Mouse (Mus musculus): ENCODE data around the gene Pcca. TPM values are rescaled to one million over a fixed set of nuclear protein-coding genes. Genes with fewer than 3 reads are reported as not detected.

Gene Pcca
- polyA plus RNA-seq, 1 experiment from 2014 or later: 32.8 TPM

- ATAC-seq (ENCODE audit: insufficient number of reproducible peaks, insufficient read depth, low FRiP score, low TSS enrichment, low read depth): no peak
- no peak overlapping the region for H3K4me3 ChIP-seq
- H3K4me2 ChIP-seq: no peak overlapping the region
- no peaks in the 10 kb centered on the region for H3K27me3 ChIP-seq
- no peaks in the 10 kb centered on the region for H3K9me3 ChIP-seq
- no peak overlapping the region for H3K27ac ChIP-seq
- no peaks in the 10 kb centered on the region for H3K36me3 ChIP-seq
- H3K9ac ChIP-seq: no peak overlapping the region
- 88% methylated on average over 8 of the region's 8 CpGs for WGBS
- no peaks in the 10 kb centered on the region for H3K4me1 ChIP-seq
Measured at GRCm38 (mm10) chr14:122719496-122720080, 185.5 kb downstream of the Pcca start.

DNA sequence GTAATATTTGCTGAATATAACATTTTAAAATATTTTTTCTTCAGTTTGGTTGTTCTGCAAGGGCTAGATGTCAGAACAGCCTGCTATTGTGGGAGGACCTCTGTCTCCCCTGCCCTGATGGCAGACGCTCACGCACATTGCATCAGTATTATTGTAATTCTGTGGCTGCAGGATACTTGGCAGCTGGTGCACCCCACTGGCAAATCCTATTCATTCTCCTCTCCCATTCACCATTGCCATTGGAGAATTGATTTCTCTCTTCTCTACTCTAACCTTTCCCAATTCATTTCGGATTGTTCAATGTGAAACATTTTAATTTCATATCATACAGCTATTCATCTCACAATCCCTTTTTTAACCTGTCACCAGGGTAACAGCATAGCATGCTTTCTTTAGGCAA is 186.9 kb downstream of the Pcca start:
- H3K4me3 ChIP-seq: no peak overlapping the region
- no peak overlapping the region for H3K9ac ChIP-seq
- no peaks in the 10 kb centered on the region for H3K9me3 ChIP-seq
- WGBS: 54% methylated on average over 3 of the region's 3 CpGs
- no peaks in the 10 kb centered on the region for H3K4me1 ChIP-seq
- H3K27ac ChIP-seq: no peak overlapping the region
- H3K4me2 ChIP-seq: no peak overlapping the region
- no peaks in the 10 kb centered on the region for H3K36me3 ChIP-seq
- H3K27me3 ChIP-seq: no peaks in the 10 kb centered on the region
- no peak for ATAC-seq (ENCODE audit: insufficient number of reproducible peaks, insufficient read depth, low FRiP score, low TSS enrichment, low read depth)

- no peak for ATAC-seq (ENCODE audit: insufficient number of reproducible peaks, insufficient read depth, low FRiP score, low TSS enrichment, low read depth)
- Histone ChIP-seq H3K9me3 (no peaks in the 10 kb centered on the region), H3K27ac (no peak overlapping the region), H3K9ac (no peak overlapping the region), H3K4me1 (no peaks in the 10 kb centered on the region), H3K27me3 (no peaks in the 10 kb centered on the region), H3K4me2 (no peak overlapping the region), H3K36me3 (no peaks in the 10 kb centered on the region), H3K4me3 (no peak overlapping the region)
- 55% methylated on average over 4 of the region's 4 CpGs for WGBS
Measured at GRCm38 (mm10) chr14:122721750-122722149, 187.6 kb downstream of the Pcca start.

GRCm38 (mm10) chr14:122726456-122726855 is 192.3 kb downstream of the Pcca start:
- WGBS: 80% methylated on average over 1 of the region's 1 CpGs
- H3K4me2 ChIP-seq: no peak overlapping the region

GRCm38 (mm10) chr14:122729431-122730073 is 195.4 kb downstream of the Pcca start:
- peaks cover 9% of the 10 kb centered on the region; the same call in 1 of the 2 replicates for H3K4me1 ChIP-seq
- H3K4me3 ChIP-seq: no peak overlapping the region
- 82% methylated on average over 4 of the region's 4 CpGs for WGBS
- H3K36me3 ChIP-seq: no peaks in the 10 kb centered on the region
- H3K9me3 ChIP-seq: no peaks in the 10 kb centered on the region
- H3K27ac ChIP-seq: no peak overlapping the region
- no peaks in the 10 kb centered on the region for H3K27me3 ChIP-seq
- ATAC-seq (ENCODE audit: insufficient number of reproducible peaks, insufficient read depth, low FRiP score, low TSS enrichment, low read depth): no peak
- no peak overlapping the region for H3K9ac ChIP-seq
- H3K4me2 ChIP-seq: no peak overlapping the region

More at GRCm38 (mm10) chr14:122726456-122726855, 192.3 kb downstream of the Pcca start:
- H3K27ac ChIP-seq: no peak overlapping the region
- H3K27me3 ChIP-seq: no peaks in the 10 kb centered on the region
- H3K36me3 ChIP-seq: no peaks in the 10 kb centered on the region
- H3K9ac ChIP-seq: no peak overlapping the region
- no peaks in the 10 kb centered on the region for H3K9me3 ChIP-seq
- no peak overlapping the region for H3K4me3 ChIP-seq
- peaks cover 9% of the 10 kb centered on the region; the same call in 1 of the 2 replicates for H3K4me1 ChIP-seq
- ATAC-seq (ENCODE audit: insufficient number of reproducible peaks, insufficient read depth, low FRiP score, low TSS enrichment, low read depth): no peak

DNA sequence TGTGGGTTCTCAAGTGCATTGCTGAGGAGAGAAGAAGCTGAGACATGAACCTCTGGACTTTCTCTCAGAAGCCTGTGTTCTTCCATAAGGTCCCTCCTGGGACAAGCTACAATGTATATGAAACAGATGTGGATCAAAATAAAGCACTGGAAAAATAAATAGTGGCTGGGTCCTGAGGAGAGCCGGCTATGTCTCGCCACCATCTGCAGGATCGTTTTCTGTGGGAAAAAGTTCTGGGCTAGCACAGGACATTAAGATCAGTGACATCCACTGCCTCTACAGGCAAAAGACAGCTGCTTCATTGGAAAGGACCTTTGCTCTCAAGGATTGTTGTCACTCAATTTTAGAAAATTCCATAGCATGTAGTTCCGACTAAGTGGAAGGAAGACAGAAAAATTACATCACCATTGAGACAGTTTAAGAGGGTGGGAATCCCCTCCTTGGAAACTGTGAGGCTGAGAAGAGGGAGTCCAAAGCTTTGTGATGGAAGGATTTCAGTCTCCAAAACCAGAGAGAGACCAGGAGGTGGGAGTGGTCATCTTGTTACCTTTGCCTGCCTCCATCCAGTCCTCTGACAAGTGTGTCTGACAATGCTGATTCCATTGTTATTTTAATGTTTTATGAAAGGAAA is 196.9 kb downstream of the Pcca start:
- H3K4me3 ChIP-seq: no peak overlapping the region
- no peak overlapping the region for H3K9ac ChIP-seq
- H3K27me3 ChIP-seq: no peaks in the 10 kb centered on the region
- no peaks in the 10 kb centered on the region for H3K9me3 ChIP-seq
- peaks cover 9% of the 10 kb centered on the region; the same call in 1 of the 2 replicates for H3K4me1 ChIP-seq
- 36% methylated on average over 4 of the region's 4 CpGs for WGBS
- no peak overlapping the region for H3K27ac ChIP-seq
- no peak for ATAC-seq (ENCODE audit: insufficient number of reproducible peaks, insufficient read depth, low FRiP score, low TSS enrichment, low read depth)
- no peaks in the 10 kb centered on the region for H3K36me3 ChIP-seq
- no peak overlapping the region for H3K4me2 ChIP-seq

GRCm38 (mm10) chr14:122736806-122737205 is 202.7 kb downstream of the Pcca start:
- Histone ChIP-seq H3K4me2 (no peak overlapping the region), H3K27ac (no peak overlapping the region), H3K4me3 (no peak overlapping the region), H3K9ac (no peak overlapping the region), H3K27me3 (no peaks in the 10 kb centered on the region), H3K9me3 (no peaks in the 10 kb centered on the region), H3K36me3 (no peaks in the 10 kb centered on the region), H3K4me1 (no peaks in the 10 kb centered on the region)
- ATAC-seq (ENCODE audit: insufficient number of reproducible peaks, insufficient read depth, low FRiP score, low TSS enrichment, low read depth): no peak

DNA sequence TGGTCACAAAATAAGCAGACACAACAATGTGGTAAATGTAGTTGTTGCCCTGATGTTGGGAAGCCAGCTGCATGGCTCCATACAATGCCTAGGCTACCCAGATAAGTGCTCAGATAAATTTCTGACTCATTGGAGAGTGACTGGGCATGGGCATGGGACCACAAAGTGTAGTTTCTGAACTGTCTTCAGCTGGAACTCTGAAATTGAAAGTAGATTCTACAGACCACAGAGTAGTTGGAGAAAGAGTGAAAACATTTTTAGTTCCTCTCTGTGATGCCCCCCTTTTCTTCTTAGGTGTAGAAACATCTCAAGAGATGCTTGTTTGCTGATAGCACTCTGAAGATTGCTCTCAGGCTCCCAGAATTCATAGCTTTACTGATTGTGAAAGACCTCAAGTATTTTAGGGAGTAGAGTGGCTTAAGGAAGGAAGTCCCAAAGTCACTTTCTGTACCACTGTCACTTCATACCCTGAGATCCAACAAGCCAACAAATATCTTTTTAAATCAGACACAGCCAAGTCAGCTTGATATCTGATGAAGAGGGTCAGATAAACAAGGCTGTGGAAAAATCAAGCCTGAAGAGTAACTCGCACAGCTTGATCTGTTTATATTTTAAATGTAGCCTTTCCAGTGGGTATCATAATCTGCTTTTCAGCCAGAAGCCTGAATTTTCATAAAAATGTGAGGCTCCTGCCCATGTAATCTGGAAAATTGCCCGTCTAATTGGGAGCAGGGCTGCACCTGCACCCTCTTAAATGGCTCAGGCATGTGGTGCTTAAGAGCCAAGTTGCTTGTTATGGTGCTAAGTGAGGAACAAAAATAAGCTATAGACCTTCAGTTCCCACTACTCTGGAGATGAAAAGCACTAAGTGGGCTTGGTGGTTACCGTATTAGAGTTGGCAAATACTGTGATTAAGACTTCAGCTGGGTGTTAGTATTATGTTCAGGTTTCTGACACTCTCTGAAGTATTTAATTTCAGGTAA is 214.0 kb downstream of the Pcca start:
- no peak overlapping the region for H3K4me2 ChIP-seq
- no peak for ATAC-seq (ENCODE audit: insufficient number of reproducible peaks, insufficient read depth, low FRiP score, low TSS enrichment, low read depth)
- H3K36me3 ChIP-seq: no peaks in the 10 kb centered on the region
- H3K4me1 ChIP-seq: no peaks in the 10 kb centered on the region
- H3K4me3 ChIP-seq: no peak overlapping the region
- no peaks in the 10 kb centered on the region for H3K9me3 ChIP-seq
- WGBS: 40% methylated on average over 3 of the region's 3 CpGs
- no peaks in the 10 kb centered on the region for H3K27me3 ChIP-seq
- no peak overlapping the region for H3K27ac ChIP-seq
- no peak overlapping the region for H3K9ac ChIP-seq

DNA sequence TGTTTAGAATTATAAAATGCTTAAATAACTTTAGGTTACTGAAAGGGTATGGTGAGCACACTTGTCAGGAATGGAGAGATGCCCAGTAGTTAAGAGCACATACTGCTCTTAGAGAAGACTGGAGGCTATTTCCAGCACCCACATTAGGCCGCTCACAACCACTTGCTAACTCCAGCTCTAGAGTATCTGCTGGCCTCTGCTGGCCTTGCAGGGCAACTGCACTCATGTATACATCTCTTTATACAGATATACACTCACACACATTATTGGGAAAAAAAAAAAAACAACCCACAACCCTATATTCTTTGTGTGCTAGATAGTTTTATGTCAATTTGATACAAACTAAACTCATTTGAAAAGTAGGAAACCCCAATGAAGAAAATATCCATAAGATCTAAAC is 217.4 kb downstream of the Pcca start:
- 97% methylated on average over 1 of the region's 1 CpGs for WGBS
- Histone ChIP-seq H3K4me1 (peaks cover 9% of the 10 kb centered on the region), H3K9ac (no peak overlapping the region), H3K4me3 (no peak overlapping the region), H3K27ac (no peak overlapping the region), H3K4me2 (no peak overlapping the region), H3K27me3 (no peaks in the 10 kb centered on the region), H3K36me3 (no peaks in the 10 kb centered on the region), H3K9me3 (no peaks in the 10 kb centered on the region)
- ATAC-seq (ENCODE audit: insufficient number of reproducible peaks, insufficient read depth, low FRiP score, low TSS enrichment, low read depth): no peak

DNA sequence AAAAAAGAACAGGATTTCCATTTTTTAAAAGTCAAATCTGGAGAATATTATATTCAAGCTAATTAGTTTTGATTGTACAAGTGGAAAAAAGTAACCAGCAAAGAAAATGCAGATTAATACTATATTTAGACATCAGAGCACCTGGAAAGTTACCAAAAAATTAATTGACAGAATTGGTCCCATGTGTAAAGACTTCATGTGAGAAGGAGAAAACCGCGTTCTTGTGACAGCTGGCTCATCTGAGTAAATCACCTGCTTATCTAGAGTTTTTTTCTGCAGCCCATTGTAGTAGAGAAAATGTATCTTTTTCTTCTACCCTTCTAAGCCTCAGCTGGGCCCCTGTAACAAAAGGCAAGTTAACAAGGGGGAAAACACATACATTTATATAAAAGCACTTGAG is 219.2 kb downstream of the Pcca start:
- Histone ChIP-seq H3K27ac (no peak overlapping the region), H3K27me3 (no peaks in the 10 kb centered on the region), H3K4me2 (no peak overlapping the region), H3K4me3 (no peak overlapping the region), H3K4me1 (peaks cover 9% of the 10 kb centered on the region), H3K9me3 (no peaks in the 10 kb centered on the region), H3K36me3 (no peaks in the 10 kb centered on the region), H3K9ac (no peak overlapping the region)
- no peak for ATAC-seq (ENCODE audit: insufficient number of reproducible peaks, insufficient read depth, low FRiP score, low TSS enrichment, low read depth)
- 42% methylated on average over 2 of the region's 2 CpGs for WGBS

DNA sequence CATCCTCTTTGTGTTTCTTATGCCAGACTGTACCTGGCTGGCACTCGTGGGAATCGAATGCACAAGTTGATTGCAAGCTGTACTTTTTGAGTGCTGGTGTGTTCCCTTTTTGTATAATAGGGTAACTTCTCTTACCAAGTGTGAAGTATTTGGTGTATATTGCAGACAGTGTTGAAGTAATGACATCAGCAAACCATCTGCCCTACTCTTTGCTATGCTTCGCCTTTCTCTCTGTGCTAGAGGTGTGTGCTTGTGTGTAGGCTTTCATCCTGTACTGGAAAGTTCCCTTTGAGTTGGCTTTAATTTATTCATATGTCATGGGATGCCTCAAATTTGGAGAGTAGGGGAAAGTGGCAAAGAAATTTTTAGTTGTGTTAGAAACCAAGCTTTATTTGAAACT is 220.2 kb downstream of the Pcca start:
- Histone ChIP-seq H3K27me3 (no peaks in the 10 kb centered on the region), H3K4me2 (no peak overlapping the region), H3K27ac (no peak overlapping the region), H3K9me3 (no peaks in the 10 kb centered on the region), H3K36me3 (no peaks in the 10 kb centered on the region), H3K4me3 (no peak overlapping the region), H3K9ac (no peak overlapping the region), H3K4me1 (peaks cover 9% of the 10 kb centered on the region)
- no peak for ATAC-seq (ENCODE audit: insufficient number of reproducible peaks, insufficient read depth, low FRiP score, low TSS enrichment, low read depth)
- WGBS: 87% methylated on average over 3 of the region's 3 CpGs

Measured in embryonic facial prominence, embryonic 13.5 days (tissue).